Mouse (Mus musculus): ENCODE results near the gene Olfr593. TPM values are rescaled to one million over a fixed set of nuclear protein-coding genes. Genes with fewer than 3 reads are reported as not detected.

The Olfr593 gene
- not detected in 2 replicates for polyA plus RNA-seq (2015; fragmentation: Nextera tagmentation; extraction: Ambion mirVana)

DNA sequence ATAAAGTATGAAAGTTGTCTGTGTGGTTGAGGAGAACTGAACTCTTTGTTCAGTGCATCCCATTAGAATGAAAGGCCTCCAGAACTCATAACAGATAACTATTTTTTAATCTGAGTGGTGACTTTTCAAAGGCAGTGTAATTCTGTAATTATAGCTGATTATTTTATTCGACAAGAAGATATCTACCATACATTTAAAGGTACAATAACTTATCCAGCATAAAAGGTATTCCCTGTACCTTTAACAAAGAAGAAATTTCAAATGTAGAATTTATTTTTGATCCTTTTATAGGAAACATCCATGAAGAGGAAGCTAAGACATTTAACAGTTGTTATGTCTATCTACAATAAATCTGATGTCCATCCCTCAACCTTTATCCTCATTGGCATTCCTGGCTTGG is at the start of gene Olfr593:
TSS of gene Olfr593 (plus strand) at position 301 of the 400 bp plus-strand sequence.

DNA sequence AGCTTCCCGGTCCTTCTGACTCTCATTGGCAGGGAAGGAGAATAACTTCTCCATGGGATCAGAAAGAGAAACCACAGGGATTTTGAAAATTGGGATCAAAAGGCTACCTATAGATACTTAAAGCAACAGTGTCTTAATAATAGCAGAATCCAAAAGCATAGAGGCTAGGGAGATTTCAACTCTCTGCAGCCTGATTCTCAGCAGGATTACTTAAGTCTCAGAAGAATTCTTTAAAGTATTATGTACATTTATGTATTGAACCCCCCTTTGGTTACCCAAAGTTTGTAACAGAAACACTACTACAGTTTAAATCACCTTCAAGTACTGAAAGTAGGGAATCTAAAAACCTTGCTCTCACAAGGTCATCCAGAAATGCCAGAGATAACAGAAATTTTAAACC is 33.4 kb upstream of the Olfr593 start, which contains the start of gene Olfr591:
TSS of gene Olfr591 (minus strand) at position 101 of the 400 bp plus-strand sequence.

DNA sequence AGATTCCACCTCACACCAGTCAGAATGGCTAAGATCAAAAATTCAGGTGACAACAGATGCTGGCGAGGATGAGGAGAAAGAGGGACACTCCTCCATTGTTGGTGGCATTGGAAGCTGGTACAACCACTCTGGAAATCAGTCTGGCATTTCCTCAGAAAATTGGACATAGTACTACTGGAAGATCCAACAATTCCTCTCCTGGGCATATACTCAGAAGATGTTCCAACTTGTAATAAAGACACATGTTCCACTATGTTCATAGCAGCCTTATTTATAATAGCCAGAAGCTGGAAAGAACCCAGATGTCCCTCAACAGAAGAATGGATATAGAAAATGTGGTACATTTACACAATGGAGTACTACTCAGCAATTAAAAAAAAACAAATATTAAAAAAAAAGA is 27.2 kb upstream of the Olfr593 start, which contains the start of gene Olfr592:
TSS of gene Olfr592 (plus strand) at position 301 of the 400 bp plus-strand sequence.

DNA sequence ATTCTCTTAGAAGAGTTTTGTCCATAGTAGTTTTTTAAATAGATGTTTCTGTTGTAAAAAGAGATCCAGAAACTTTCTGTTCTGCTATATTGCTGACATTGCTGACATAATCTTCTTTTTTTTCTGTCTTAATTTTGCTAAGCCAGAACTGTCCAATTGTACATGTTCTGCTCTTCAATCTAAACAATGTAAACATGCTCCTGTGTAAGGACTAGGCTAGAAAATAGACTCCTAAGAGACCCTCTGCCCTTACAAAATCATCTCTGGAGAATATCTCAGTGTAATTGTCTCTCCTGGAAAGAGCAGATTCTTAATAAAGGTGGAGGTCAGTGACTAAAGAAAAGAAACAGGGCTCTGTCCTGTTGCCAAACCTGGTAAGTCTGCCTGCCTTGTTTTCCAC is 5.0 kb downstream of the Olfr593 start, which contains the start of gene Olfr594:
TSS of gene Olfr594 (plus strand) at position 301 of the 400 bp plus-strand sequence.

DNA sequence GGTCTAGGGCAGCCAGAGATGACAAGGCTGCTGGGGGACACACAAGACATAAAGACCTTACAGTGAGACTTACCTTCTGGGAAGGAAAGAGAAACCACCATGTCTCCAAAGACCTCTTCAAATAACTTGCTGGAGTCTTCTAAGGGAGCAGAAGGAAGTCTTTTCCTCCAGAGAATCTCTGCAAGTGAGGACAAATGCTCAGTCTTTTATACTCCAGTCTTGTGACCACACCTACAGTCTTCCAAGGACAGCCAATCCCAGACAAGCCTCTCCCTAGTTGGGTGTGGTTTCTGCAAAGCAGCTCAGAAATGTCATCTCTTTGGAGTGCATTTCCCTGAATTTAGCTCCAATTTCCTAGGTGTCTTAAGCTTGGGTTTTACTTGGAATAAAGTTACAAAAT is 40.7 kb downstream of the Olfr593 start, which contains the start of gene Usp17ld:
TSS of gene Usp17ld (minus strand) at position 101 of the 400 bp plus-strand sequence.

Small RNA genes within 50 kb of the gene (microRNA-seq; reads per million reads assigned to microRNA genes)
- not detected for gene Gm25171 (ENCODE audit: borderline replicate concordance, insufficient number of aligned reads)

Other genes starting within 250 kb of the Olfr593 start
- not detected in 2 replicates for gene Olfr576, start 249.2 kb upstream of the Olfr593 start, polyA plus RNA-seq (2015; fragmentation: Nextera tagmentation; extraction: Ambion mirVana)
- gene Olfr577, start 235.9 kb upstream of the Olfr593 start, polyA plus RNA-seq (2015; fragmentation: Nextera tagmentation; extraction: Ambion mirVana): not detected in 2 replicates
- not detected in 2 replicates for gene Olfr578, start 222.5 kb upstream of the Olfr593 start, polyA plus RNA-seq (2015; fragmentation: Nextera tagmentation; extraction: Ambion mirVana)
- gene Olfr582, start 173.8 kb upstream of the Olfr593 start, polyA plus RNA-seq (2015; fragmentation: Nextera tagmentation; extraction: Ambion mirVana): not detected in 2 replicates
- gene Olfr583, start 160.6 kb upstream of the Olfr593 start, polyA plus RNA-seq (2015; fragmentation: Nextera tagmentation; extraction: Ambion mirVana): not detected in 2 replicates
- not detected in 2 replicates for gene Olfr584, start 130.0 kb upstream of the Olfr593 start, polyA plus RNA-seq (2015; fragmentation: Nextera tagmentation; extraction: Ambion mirVana)
- not detected in 2 replicates for gene Olfr585, start 114.1 kb upstream of the Olfr593 start, polyA plus RNA-seq (2015; fragmentation: Nextera tagmentation; extraction: Ambion mirVana)
- gene Olfr586, start 86.2 kb upstream of the Olfr593 start, polyA plus RNA-seq (2015; fragmentation: Nextera tagmentation; extraction: Ambion mirVana): not detected in 2 replicates
- gene Olfr588-ps1, start 71.0 kb upstream of the Olfr593 start, polyA plus RNA-seq (2015; fragmentation: Nextera tagmentation; extraction: Ambion mirVana): not detected in 2 replicates
- not detected in 2 replicates for gene Olfr589, start 55.5 kb upstream of the Olfr593 start, polyA plus RNA-seq (2015; fragmentation: Nextera tagmentation; extraction: Ambion mirVana)
- gene Olfr591, start 33.5 kb upstream of the Olfr593 start, polyA plus RNA-seq (2015; fragmentation: Nextera tagmentation; extraction: Ambion mirVana): not detected in 2 replicates
- gene Olfr592, start 27.1 kb upstream of the Olfr593 start, polyA plus RNA-seq (2015; fragmentation: Nextera tagmentation; extraction: Ambion mirVana): not detected in 2 replicates
- gene Olfr594, start 5.1 kb downstream of the Olfr593 start, polyA plus RNA-seq (2015; fragmentation: Nextera tagmentation; extraction: Ambion mirVana): not detected in 2 replicates
- gene Usp17ld, start 40.6 kb downstream of the Olfr593 start, polyA plus RNA-seq (2015; fragmentation: Nextera tagmentation; extraction: Ambion mirVana): not detected in 2 replicates
- gene Olfr596, start 93.8 kb downstream of the Olfr593 start, polyA plus RNA-seq (2015; fragmentation: Nextera tagmentation; extraction: Ambion mirVana): not detected in 2 replicates
- gene Olfr597, start 104.5 kb downstream of the Olfr593 start, polyA plus RNA-seq (2015; fragmentation: Nextera tagmentation; extraction: Ambion mirVana): not detected in 2 replicates
- gene Olfr598, start 111.7 kb downstream of the Olfr593 start, polyA plus RNA-seq (2015; fragmentation: Nextera tagmentation; extraction: Ambion mirVana): not detected in 2 replicates
- not detected in 2 replicates for gene Olfr599, start 124.1 kb downstream of the Olfr593 start, polyA plus RNA-seq (2015; fragmentation: Nextera tagmentation; extraction: Ambion mirVana)
- gene Olfr600, start 137.8 kb downstream of the Olfr593 start, polyA plus RNA-seq (2015; fragmentation: Nextera tagmentation; extraction: Ambion mirVana): not detected in 2 replicates
- gene Olfr601, start 150.8 kb downstream of the Olfr593 start, polyA plus RNA-seq (2015; fragmentation: Nextera tagmentation; extraction: Ambion mirVana): not detected in 2 replicates
- gene Olfr603, start 174.3 kb downstream of the Olfr593 start, polyA plus RNA-seq (2015; fragmentation: Nextera tagmentation; extraction: Ambion mirVana): not detected in 2 replicates
- not detected in 2 replicates for gene Usp17lc, start 203.2 kb downstream of the Olfr593 start, polyA plus RNA-seq (2015; fragmentation: Nextera tagmentation; extraction: Ambion mirVana)
- gene Olfr605, start 233.6 kb downstream of the Olfr593 start, polyA plus RNA-seq (2015; fragmentation: Nextera tagmentation; extraction: Ambion mirVana): not detected in 2 replicates
- not detected in 2 replicates for gene Olfr606, start 237.2 kb downstream of the Olfr593 start, polyA plus RNA-seq (2015; fragmentation: Nextera tagmentation; extraction: Ambion mirVana)